Mouse (Mus musculus) erythroblast, embryonic 14.5 days (primary cell): ENCODE data around the gene Hps6. TPM values are rescaled to one million over a fixed set of nuclear protein-coding genes. Genes with fewer than 3 reads are reported as not detected.
A peak's percentile ranks its signal among the peaks of the same experiment; 100 is the strongest.

Experiments used
- H3K27me3 ChIP-seq: 2 replicates; pipeline ENCODE4 v1.6.1; 2012; ENCODE audit warnings: inconsistent platforms; ENCODE audit not compliant: control insufficient read depth
- H3K36me3 ChIP-seq: 2 replicates; pipeline ENCODE4 v1.6.1; 2012; ENCODE audit warnings: mild to moderate bottlenecking, inconsistent platforms; ENCODE audit not compliant: control insufficient read depth
- H3K4me1 ChIP-seq: 2 replicates; pipeline ENCODE4 v1.6.1; 2012; ENCODE audit warnings: inconsistent platforms; ENCODE audit not compliant: control insufficient read depth
- H3K4me3 ChIP-seq: replicated peaks from 2 replicates; pipeline ENCODE3; 2012; ENCODE audit warnings: moderate library complexity, mild to moderate bottlenecking, inconsistent platforms
- H3K9me3 ChIP-seq: 2 replicates; pipeline ENCODE4 v1.6.1; 2012; ENCODE audit warnings: low read length, inconsistent platforms, mixed read lengths; ENCODE audit not compliant: control insufficient read depth
- GATA1 ChIP-seq: IDR thresholded peaks from 2 replicates; pipeline ENCODE4 v1.6.1; 2012; ENCODE audit warnings: low read length, inconsistent platforms, mixed read lengths
- TAL1 ChIP-seq: IDR thresholded peaks from 3 replicates; pipeline ENCODE4 v1.6.1; 2012; ENCODE audit warnings: low read length, inconsistent platforms, mixed read lengths
- polyA plus RNA-seq: library from polyadenylated mRNA; stranded (reverse); fragments of >175 nt; gene quantifications from 2 replicates; pipeline ENCODE4 v1.2.3, GENCODE M21; 2012

Hps6 gene
- polyA plus RNA-seq, 1 experiment = 0.06 TPM

GRCm38 (mm10) chr19:45997785-45998693, 5.3 kb upstream of the Hps6 start, which contains the start of gene Armh3:
Gene Armh3, minus strand, starts transcription at chr19:45998488.
- H3K9me3 ChIP-seq = no peaks in the 10 kb centered on the region
- peaks cover 27% of the 10 kb centered on the region for H3K4me1 ChIP-seq
- TF ChIP-seq GATA1 = no peak
- TF ChIP-seq TAL1 = no peak
- H3K4me3 ChIP-seq = peak within 1 kb of the TSS; percentile 88
- H3K36me3 ChIP-seq = no peaks in the 10 kb centered on the region; the same call in 1 of the 2 replicates
- H3K27me3 ChIP-seq = peaks cover 4% of the 10 kb centered on the region

- no peaks in the 10 kb centered on the region for H3K9me3 ChIP-seq
- H3K4me1 ChIP-seq = peaks cover 34% of the 10 kb centered on the region
- peak overlapping the region; percentile 88 for H3K4me3 ChIP-seq
- no peaks in the 10 kb centered on the region; the same call in 1 of the 2 replicates for H3K36me3 ChIP-seq
- H3K27me3 ChIP-seq = peaks cover 5% of the 10 kb centered on the region
- TF ChIP-seq TAL1 = no peak
- TF ChIP-seq GATA1 = no peak
These were observed 4.6 kb upstream of the Hps6 start for GRCm38 (mm10) chr19:45998694-45999217.

GRCm38 (mm10) chr19:45999378-45999777, 3.9 kb upstream of the Hps6 start:
- TF ChIP-seq TAL1 (no peak), GATA1 (no peak)
- Histone ChIP-seq H3K9me3 (no peaks in the 10 kb centered on the region), H3K4me3 (no peak overlapping the region), H3K27me3 (peaks cover 11% of the 10 kb centered on the region), H3K36me3 (no peaks in the 10 kb centered on the region; the same call in 1 of the 2 replicates), H3K4me1 (peaks cover 40% of the 10 kb centered on the region)

- peaks cover 46% of the 10 kb centered on the region for H3K4me1 ChIP-seq
- TF ChIP-seq GATA1 (no peak), TAL1 (no peak)
- peaks cover 11% of the 10 kb centered on the region for H3K27me3 ChIP-seq
- H3K4me3 ChIP-seq = no peak overlapping the region
- peaks cover 2% of the 10 kb centered on the region for H3K36me3 ChIP-seq
- no peaks in the 10 kb centered on the region for H3K9me3 ChIP-seq
These were observed 1.0 kb upstream of the Hps6 start for GRCm38 (mm10) chr19:46002279-46002678.

- Histone ChIP-seq H3K27me3 (peaks cover 11% of the 10 kb centered on the region), H3K4me3 (no peak overlapping the region), H3K4me1 (peaks cover 25% of the 10 kb centered on the region), H3K9me3 (no peaks in the 10 kb centered on the region), H3K36me3 (peaks cover 2% of the 10 kb centered on the region)
- TF ChIP-seq GATA1 = no peak
- TF ChIP-seq TAL1 = no peak
These were observed 1.6 kb downstream of the Hps6 start for GRCm38 (mm10) chr19:46004814-46005466.

DNA sequence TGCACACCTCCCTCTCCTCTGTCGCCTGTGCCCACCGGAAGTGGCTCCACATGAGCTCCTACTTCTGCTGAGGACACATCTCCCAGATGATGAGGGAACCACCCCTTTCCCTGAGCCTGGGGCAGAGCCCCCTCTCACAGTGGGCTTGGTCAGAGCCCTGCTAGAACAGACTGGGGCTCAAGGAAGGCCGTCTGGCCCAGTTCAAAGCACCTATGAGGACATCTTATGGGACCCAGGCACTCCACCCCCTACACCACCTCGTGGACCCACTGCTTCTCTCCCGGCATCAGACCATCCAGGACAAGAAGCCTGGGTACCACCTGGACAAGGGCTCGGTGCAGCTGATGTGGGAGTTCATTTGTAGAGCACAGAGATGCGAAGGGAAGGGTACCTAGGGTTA, 2.4 kb downstream of the Hps6 start:
- H3K4me3 ChIP-seq = no peak overlapping the region
- TF ChIP-seq GATA1 (no peak), TAL1 (no peak)
- H3K27me3 ChIP-seq = peaks cover 11% of the 10 kb centered on the region

DNA sequence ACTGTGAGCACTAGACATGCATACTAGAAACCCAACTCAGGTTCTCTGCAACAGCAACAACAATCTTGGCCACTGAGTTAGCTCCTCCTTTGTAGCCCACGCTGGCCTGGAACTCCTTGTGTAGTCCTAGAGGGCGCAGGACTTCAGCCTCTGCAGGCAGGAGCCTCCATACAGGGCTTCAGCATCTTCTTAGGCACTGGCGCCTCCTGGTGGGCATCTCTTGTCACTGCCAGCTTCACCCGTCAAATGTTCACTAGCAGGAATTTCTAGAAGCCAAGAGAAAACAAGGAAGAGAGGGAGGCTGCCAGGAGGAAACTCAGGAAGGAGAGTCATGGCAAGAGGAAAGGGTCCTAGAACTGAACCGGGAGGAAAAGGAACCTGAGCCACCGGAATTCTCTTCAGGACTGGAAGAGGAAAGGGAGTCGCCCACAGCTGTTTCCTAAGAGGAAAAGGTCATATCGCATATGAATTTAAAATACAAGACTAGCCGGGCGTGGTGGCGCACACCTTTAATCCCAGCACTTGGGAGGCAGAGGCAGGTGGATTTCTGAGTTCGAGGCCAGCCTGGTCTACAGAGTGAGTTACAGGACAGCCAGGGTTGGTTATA, 11.4 kb downstream of the Hps6 start:
- TF ChIP-seq GATA1 = no peak
- no peak for TF ChIP-seq TAL1
- H3K27me3 ChIP-seq = no peaks in the 10 kb centered on the region
- H3K4me3 ChIP-seq = no peak overlapping the region
- H3K4me1 ChIP-seq = no peaks in the 10 kb centered on the region; the same call in 1 of the 2 replicates
- H3K36me3 ChIP-seq = no peaks in the 10 kb centered on the region
- no peaks in the 10 kb centered on the region for H3K9me3 ChIP-seq

More for the DNA sequence above, 2.4 kb downstream of the Hps6 start:
- peaks cover 25% of the 10 kb centered on the region for H3K4me1 ChIP-seq
- peaks cover 2% of the 10 kb centered on the region for H3K36me3 ChIP-seq
- no peaks in the 10 kb centered on the region for H3K9me3 ChIP-seq

DNA sequence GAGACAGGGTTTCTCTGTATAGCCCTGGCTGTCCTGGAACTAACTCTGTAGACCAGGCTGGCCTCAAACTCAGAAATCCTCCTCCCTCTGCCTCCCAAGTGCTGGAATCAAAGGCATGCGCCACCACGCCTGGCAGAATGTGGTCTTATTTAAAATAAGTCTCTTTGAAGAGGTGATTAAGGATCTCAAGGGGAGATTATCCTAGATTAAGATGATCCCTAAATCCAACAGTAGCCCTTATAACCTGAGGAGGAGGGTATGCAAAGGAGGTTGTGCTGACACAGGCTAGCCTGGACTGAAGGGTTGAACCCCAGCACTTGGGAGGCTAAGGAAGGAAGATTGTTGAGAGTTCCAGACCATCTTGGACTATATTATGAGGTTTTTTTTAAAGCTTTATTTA, 12.7 kb downstream of the Hps6 start:
- Histone ChIP-seq H3K9me3 (no peaks in the 10 kb centered on the region), H3K27me3 (no peaks in the 10 kb centered on the region), H3K36me3 (no peaks in the 10 kb centered on the region), H3K4me3 (no peak overlapping the region), H3K4me1 (no peaks in the 10 kb centered on the region; the same call in 1 of the 2 replicates)
- TF ChIP-seq TAL1 (no peak), GATA1 (no peak)

- H3K27me3 ChIP-seq = peaks cover 7% of the 10 kb centered on the region; the same call in 1 of the 2 replicates
- H3K9me3 ChIP-seq = peaks cover 5% of the 10 kb centered on the region
- no peaks in the 10 kb centered on the region; the same call in 1 of the 2 replicates for H3K4me1 ChIP-seq
- TF ChIP-seq GATA1 = no peak
- no peak for TF ChIP-seq TAL1
- no peaks in the 10 kb centered on the region; the same call in 1 of the 2 replicates for H3K36me3 ChIP-seq
- H3K4me3 ChIP-seq = no peak overlapping the region
These were observed 21.7 kb downstream of the Hps6 start for GRCm38 (mm10) chr19:46024959-46025358.
